Mouse (Mus musculus): ENCODE data around the gene Mpzl3.

Mpzl3 gene

GRCm38 (mm10) chr9:45102528-45102927, 47.5 kb downstream of the Mpzl3 start:
- no peak for DNase-seq (ENCODE audit: low read depth, low spot score)

GRCm38 (mm10) chr9:45103211-45103979, 48.4 kb downstream of the Mpzl3 start:
- DNase-seq (ENCODE audit: low read depth, low spot score) = peak; percentile 46

GRCm38 (mm10) chr9:45105596-45106374, 50.8 kb downstream of the Mpzl3 start:
- no peak for DNase-seq (ENCODE audit: low read depth, low spot score)

- peak; percentile 74 for DNase-seq (ENCODE audit: low read depth, low spot score)
Measured at GRCm38 (mm10) chr9:45115706-45116105, 60.7 kb downstream of the Mpzl3 start.

GRCm38 (mm10) chr9:45116819-45117218, 61.8 kb downstream of the Mpzl3 start:
- DNase-seq (ENCODE audit: low read depth, low spot score) = no peak

- DNase-seq (ENCODE audit: low read depth, low spot score) = peak; percentile 32
Measured at GRCm38 (mm10) chr9:45117741-45118431, 62.9 kb downstream of the Mpzl3 start, which contains the start of gene Scn2b. Gene Scn2b (plus strand): TSS chr9:45117782.

GRCm38 (mm10) chr9:45118552-45118951, 63.6 kb downstream of the Mpzl3 start:
- no peak for DNase-seq (ENCODE audit: low read depth, low spot score)

- no peak for DNase-seq (ENCODE audit: low read depth, low spot score)
Measured at GRCm38 (mm10) chr9:45119316-45119953, 64.4 kb downstream of the Mpzl3 start.

GRCm38 (mm10) chr9:45119954-45120530, 65.1 kb downstream of the Mpzl3 start:
- DNase-seq (ENCODE audit: low read depth, low spot score) = no peak

GRCm38 (mm10) chr9:45120567-45120966, 65.6 kb downstream of the Mpzl3 start:
- no peak for DNase-seq (ENCODE audit: low read depth, low spot score)

GRCm38 (mm10) chr9:45121001-45121400, 66.0 kb downstream of the Mpzl3 start:
- no peak for DNase-seq (ENCODE audit: low read depth, low spot score)

- peak; percentile 92 for DNase-seq (ENCODE audit: low read depth, low spot score)
Measured at GRCm38 (mm10) chr9:45121769-45122168, 66.8 kb downstream of the Mpzl3 start.

GRCm38 (mm10) chr9:45122209-45122761, 67.3 kb downstream of the Mpzl3 start:
- DNase-seq (ENCODE audit: low read depth, low spot score) = peak; percentile 64

GRCm38 (mm10) chr9:45125211-45125610, 70.2 kb downstream of the Mpzl3 start:
- peak; percentile 90 for DNase-seq (ENCODE audit: low read depth, low spot score)

- no peak for DNase-seq (ENCODE audit: low read depth, low spot score)
Measured at GRCm38 (mm10) chr9:45126941-45127340, 72.0 kb downstream of the Mpzl3 start.
